Mouse (Mus musculus) bone marrow, adult 2 months (tissue): ENCODE measurements around the gene Gfpt2.

Experiments used
- CTCF ChIP-seq: fragments of 200-500 bp; IDR thresholded peaks from 2 replicates; pipeline ENCODE4 v1.5.1; 2011; ENCODE audit warnings: low read length, control low read depth; ENCODE audit not compliant: control insufficient read depth, insufficient read depth
- POLR2A ChIP-seq: fragments of 200-500 bp; IDR thresholded peaks from 2 replicates; pipeline ENCODE4 v1.6.1; 2011; ENCODE audit warnings: low read depth, mild to moderate bottlenecking, control low read depth, low read length, borderline replicate concordance; ENCODE audit not compliant: control insufficient read depth

GRCm38 (mm10) chr11:49765377-49766136 lies 28.4 kb upstream of the Gfpt2 start:
- TF ChIP-seq CTCF = no peak
- no peak for TF ChIP-seq POLR2A
